Comparison of ENCODE assay signal across 1 mouse cellular context in genomic region chr9:119982241-119982811, GRCm38 (mm10).
TF ChIP-seq lines count a peak whose summit lies in the region.

No protein-coding gene starts in this region.

TF ChIP-seq in CH12.LX, 34 proteins besides CTCF, POLR2A, EP300 and RAD21 (continued from another document):
- TF ChIP-seq MAX (IDR thresholded peaks at IDR 0.05; ENCODE audit: low read length) (peak; percentile 57; the same call in 1 of the 2 replicates), MYC (IDR thresholded peaks at IDR 0.05; ENCODE audit: low read depth, low read length) (peak; percentile 70; the same call in 1 of the 2 replicates), MXI1 (IDR thresholded peaks at IDR 0.05; ENCODE audit: low read depth, low read length) (peak; percentile 72), JUN (IDR thresholded peaks at IDR 0.05; ENCODE audit: insufficient read depth, low read depth, low read length) (no peak), ZKSCAN1 (IDR thresholded peaks at IDR 0.05; ENCODE audit: borderline replicate concordance, low read depth, low read length) (no peak), MAZ (IDR thresholded peaks at IDR 0.05; ENCODE audit: low read depth, low read length) (peak; percentile 93), GABPA (IDR thresholded peaks at IDR 0.05; ENCODE audit: insufficient replicate concordance, low read depth, low read length) (no peak), ZNF384 (IDR thresholded peaks at IDR 0.05; ENCODE audit: low read depth, low read length) (no peak), ELF1 (IDR thresholded peaks at IDR 0.05; ENCODE audit: low read depth, low read length) (no peak), ETS1 (conservative IDR thresholded peaks at IDR 0.05; ENCODE audit: low read depth, low read length) (peak; percentile 50), MAFK (IDR thresholded peaks at IDR 0.05; ENCODE audit: insufficient replicate concordance, low read length) (no peak), USF2 (conservative IDR thresholded peaks at IDR 0.05; ENCODE audit: low read depth, low read length) (no peak), POLR2AphosphoS2 (IDR thresholded peaks at IDR 0.05; ENCODE audit: low read depth, low read length) (no peak), HCFC1 (IDR thresholded peaks at IDR 0.05; ENCODE audit: low read depth, low read length) (no peak; the same call in none of the 2 replicates)
TF ChIP-seq in CH12.LX: peak in this region for 16.
